Mouse (Mus musculus): Measurements from ENCODE around the gene Erc2.

DNA sequence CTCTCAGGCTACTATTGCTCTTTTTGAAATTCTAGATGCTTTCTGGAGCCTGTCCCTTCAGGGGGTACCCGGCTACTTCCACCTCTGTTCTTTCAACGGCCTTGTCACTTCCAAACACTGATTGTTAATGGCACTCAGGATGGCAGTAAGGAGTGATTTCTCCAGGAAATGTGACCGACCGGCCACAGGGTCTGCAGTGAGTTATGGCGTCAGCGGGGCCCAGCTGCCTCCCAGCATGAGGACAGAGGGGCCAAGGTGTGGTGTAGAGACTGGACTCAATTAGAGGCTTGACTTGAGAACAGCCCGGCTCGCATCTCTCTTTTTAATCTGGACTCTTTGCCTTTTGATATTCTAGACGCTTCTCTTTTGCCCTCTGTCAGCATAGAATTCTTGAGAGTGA, 829.5 kb downstream of the Erc2 start:
- TF ChIP-seq CEBPB (IDR thresholded peaks at IDR 0.05; ENCODE audit: low read depth) = no peak
- TF ChIP-seq CTCF (IDR thresholded peaks at IDR 0.05; ENCODE audit: control insufficient read depth, insufficient read depth, insufficient read length) = no peak
- TF ChIP-seq USF1 (IDR thresholded peaks at IDR 0.05; ENCODE audit: low read depth) = no peak
- TF ChIP-seq MYOD1 (IDR thresholded peaks at IDR 0.05; ENCODE audit: control insufficient read depth, insufficient read length, low read depth) = no peak
- TF ChIP-seq MAX (IDR thresholded peaks at IDR 0.05) = no peak
- no peak for TF ChIP-seq MYOG (IDR thresholded peaks at IDR 0.05; ENCODE audit: control insufficient read depth, extremely low read depth, insufficient read length)
